23 mouse cellular contexts compared by ENCODE assay signal in genomic region chr8:4305838-4306237, GRCm38 (mm10). TPM values are rescaled to one million over a fixed set of nuclear protein-coding genes. Genes with fewer than 3 reads are reported as not detected.
DNase-seq lines count a peak whose midpoint lies in the region; ATAC-seq lines count a peak whose summit lies in the region.
"Had no signal": no experiment of that assay in that cellular context is flagged by ENCODE, and none has a peak within 500 bp of the region (broad histone marks: within the 10 kb centered on the region; RNA-seq: fewer than 3 reads in every experiment).

No protein-coding gene starts in this region.

- peak; percentile 92 for DNase-seq in 416B (ENCODE audit: low read depth)
- DNase-seq in CD4-positive helper T cell, adult 2 months (ENCODE audit: low read depth, low spot score): peak; percentile 40
- DNase-seq in hindbrain, embryonic 11.5 days (ENCODE audit: low spot score): no peak
- no peak for DNase-seq in right cerebral cortex, postnatal 10 days (ENCODE audit: low spot score in 2 of 2)
- DNase-seq: adrenal gland, adult 8-10 months; cerebellum, adult 9-11 months; gastrocnemius, postnatal 10 days; heart, postnatal 14 days; kidney, adult 8-10 months; kidney, postnatal 4 days; left cerebral cortex, postnatal 4 days; lung, postnatal 4 days; thymus, postnatal 4 days had no signal

- 92% methylated on average over 2 of the region's 2 CpGs for WGBS in hindbrain, embryonic 11.5 days

- H3K27ac ChIP-seq in hindbrain, embryonic 11.5 days (ENCODE audit: low read depth, low read length): no peak overlapping the region
- H3K27ac ChIP-seq: forebrain, embryonic 12.5 days; hindbrain, embryonic 10.5 days; kidney, postnatal 0 days; midbrain, embryonic 10.5 days; midbrain, embryonic 15.5 days had no signal

- no peaks in the 10 kb centered on the region for H3K9me3 ChIP-seq in hindbrain, embryonic 11.5 days (ENCODE audit: control insufficient read depth, low read length)
- H3K9me3 ChIP-seq: forebrain, embryonic 12.5 days; hindbrain, embryonic 10.5 days; midbrain, embryonic 10.5 days; midbrain, embryonic 15.5 days had no signal

- no peaks in the 10 kb centered on the region for H3K27me3 ChIP-seq in hindbrain, embryonic 11.5 days (ENCODE audit: control insufficient read depth, insufficient read depth, low read length)
- H3K27me3 ChIP-seq: forebrain, embryonic 12.5 days; midbrain, embryonic 15.5 days had no signal

- no peak overlapping the region for H3K9ac ChIP-seq in hindbrain, embryonic 11.5 days (ENCODE audit: low read depth, low read length)
- H3K9ac ChIP-seq: forebrain, embryonic 12.5 days; midbrain, embryonic 15.5 days had no signal

- no peak overlapping the region for H3K4me3 ChIP-seq in hindbrain, embryonic 11.5 days (ENCODE audit: low read depth, low read length)
- H3K4me3 ChIP-seq: erythroblast, embryonic 14.5 days; forebrain, embryonic 12.5 days; hindbrain, embryonic 10.5 days; midbrain, embryonic 10.5 days; midbrain, embryonic 15.5 days had no signal

- H3K4me1 ChIP-seq in hindbrain, embryonic 11.5 days (replicated peaks; ENCODE audit: control insufficient read depth, insufficient read depth, low read length): no peaks in the 10 kb centered on the region
- H3K4me1 ChIP-seq: forebrain, embryonic 12.5 days; hindbrain, embryonic 10.5 days; midbrain, embryonic 10.5 days; midbrain, embryonic 15.5 days had no signal

- peaks cover 21% of the 10 kb centered on the region; the same call in 1 of the 2 replicates for H3K36me3 ChIP-seq in hindbrain, embryonic 11.5 days (ENCODE audit: control insufficient read depth, insufficient read depth, low read length)

- H3K4me2 ChIP-seq in hindbrain, embryonic 11.5 days (replicated peaks; ENCODE audit: low read depth, low read length): no peak overlapping the region
- H3K4me2 ChIP-seq: forebrain, embryonic 12.5 days; midbrain, embryonic 15.5 days had no signal

- ATAC-seq in activated CD4-positive, CD25-positive, alpha-beta regulatory T cell, adult 4 months: peak; percentile 77
- ATAC-seq in megakaryocyte progenitor cell, adult 5-6 weeks (replicated peaks; ENCODE audit: poor library complexity): 0 out of 2 replicates have a peak, but pooled peaks have one; percentile 16
- no peak for ATAC-seq in hindbrain, embryonic 11.5 days (ENCODE audit: low FRiP score)
- ATAC-seq: hindbrain, embryonic 16.5 days; intestine, embryonic 16.5 days; midbrain, embryonic 15.5 days had no signal

RNA-seq across cellular contexts. Expression of gene Ccl25, which starts 19.2 kb away (rescaled TPM):
- 10 to 100 TPM in 1 of 2 experiments, 1 to 10 TPM in 1; 7.8 to 10.8 TPM for polyA plus RNA-seq in activated CD4-positive, CD25-positive, alpha-beta regulatory T cell, adult 4 months (2017; shearing (Covaris generic))
- 20.5 and 20.6 TPM in 2 replicates for total RNA-seq in megakaryocyte progenitor cell, adult 5-6 weeks (2015)
- total RNA-seq in megakaryocyte progenitor cell, adult 5-6 weeks (2017): 4.6 and 13.4 TPM in 2 replicates
- 19.4 and 21.9 TPM in 2 replicates for polyA plus RNA-seq in hindbrain, embryonic 11.5 days (2014; fragmentation: Nextera tagmentation; extraction: Ambion mirVana)

RNA-seq across cellular contexts. Expression of gene Elavl1, which starts 19.4 kb away (rescaled TPM):
- 10 to 100 TPM; 37.2 to 38.4 TPM for polyA plus RNA-seq in activated CD4-positive, CD25-positive, alpha-beta regulatory T cell, adult 4 months (2017; shearing (Covaris generic))
- 134 and 150 TPM in 2 replicates for total RNA-seq in megakaryocyte progenitor cell, adult 5-6 weeks (2015)
- 74.7 and 80.8 TPM in 2 replicates for total RNA-seq in megakaryocyte progenitor cell, adult 5-6 weeks (2017)
- 313 and 314 TPM in 2 replicates for polyA plus RNA-seq in hindbrain, embryonic 11.5 days (2014; fragmentation: Nextera tagmentation; extraction: Ambion mirVana)

RNA-seq across cellular contexts. Expression of gene Timm44, which starts 30.1 kb away (rescaled TPM):
- 10 to 100 TPM; 74.9 to 77.5 TPM for polyA plus RNA-seq in activated CD4-positive, CD25-positive, alpha-beta regulatory T cell, adult 4 months (2017; shearing (Covaris generic))
- 65.6 and 89.1 TPM in 2 replicates for total RNA-seq in megakaryocyte progenitor cell, adult 5-6 weeks (2015)
- 128 and 146 TPM in 2 replicates for total RNA-seq in megakaryocyte progenitor cell, adult 5-6 weeks (2017)
- polyA plus RNA-seq in hindbrain, embryonic 11.5 days (2014; fragmentation: Nextera tagmentation; extraction: Ambion mirVana): 59.6 and 59.7 TPM in 2 replicates

RNA-seq across cellular contexts. Expression of gene Ctxn1, which starts 46.8 kb away (rescaled TPM):
- under 1 TPM in 1 of 2 experiments, not detected in 1; 0.83 TPM for polyA plus RNA-seq in activated CD4-positive, CD25-positive, alpha-beta regulatory T cell, adult 4 months (2017; shearing (Covaris generic))
- total RNA-seq in megakaryocyte progenitor cell, adult 5-6 weeks (2015): 2.8 and 4.2 TPM in 2 replicates
- total RNA-seq in megakaryocyte progenitor cell, adult 5-6 weeks (2017): 0.81 TPM in 1 of 2 replicates, not detected in the other
- 123 and 136 TPM in 2 replicates for polyA plus RNA-seq in hindbrain, embryonic 11.5 days (2014; fragmentation: Nextera tagmentation; extraction: Ambion mirVana)

RNA-seq across cellular contexts. Expression of gene Snapc2, which starts 53.0 kb away (rescaled TPM):
- 10 to 100 TPM; 10.4 to 11.0 TPM for polyA plus RNA-seq in activated CD4-positive, CD25-positive, alpha-beta regulatory T cell, adult 4 months (2017; shearing (Covaris generic))
- total RNA-seq in megakaryocyte progenitor cell, adult 5-6 weeks (2015): 18.3 and 22.3 TPM in 2 replicates
- 8.4 and 12.0 TPM in 2 replicates for total RNA-seq in megakaryocyte progenitor cell, adult 5-6 weeks (2017)
- 58.8 and 61.1 TPM in 2 replicates for polyA plus RNA-seq in hindbrain, embryonic 11.5 days (2014; fragmentation: Nextera tagmentation; extraction: Ambion mirVana)

Comparison
In these comparisons a context has a peak if more than half of its experiments do, and no peak if none do; other contexts are left out.
1. DNase-seq: peak in 416B (single experiment) and CD4-positive helper T cell, adult 2 months (single experiment); none in hindbrain, embryonic 11.5 days (single experiment) and right cerebral cortex, postnatal 10 days (0 of 2).